Mouse (Mus musculus): ENCODE measurements around the gene Tex14.

Gene Tex14

GRCm38 (mm10) chr11:87571361-87571950 is 166.6 kb downstream of the Tex14 start:
- no peak for DNase-seq

- no peak for DNase-seq
These were observed 168.9 kb downstream of the Tex14 start for GRCm38 (mm10) chr11:87573751-87574150.

- no peak for DNase-seq
These were observed 169.8 kb downstream of the Tex14 start for GRCm38 (mm10) chr11:87574520-87575180.

GRCm38 (mm10) chr11:87577601-87578248 is 172.9 kb downstream of the Tex14 start:
- DNase-seq, result peak in 1 of 2 experiments; percentile 69

- peak in 1 of 2 experiments; percentile 62 for DNase-seq
These were observed 173.5 kb downstream of the Tex14 start for GRCm38 (mm10) chr11:87578249-87578962.

GRCm38 (mm10) chr11:87578963-87579601 is 174.2 kb downstream of the Tex14 start:
- DNase-seq, result no peak

- DNase-seq, result no peak
These were observed 174.8 kb downstream of the Tex14 start for GRCm38 (mm10) chr11:87579713-87580112.

- DNase-seq, result no peak
These were observed 175.7 kb downstream of the Tex14 start for GRCm38 (mm10) chr11:87580543-87581085.

GRCm38 (mm10) chr11:87581161-87581865 is 176.4 kb downstream of the Tex14 start:
- DNase-seq, result no peak

DNA sequence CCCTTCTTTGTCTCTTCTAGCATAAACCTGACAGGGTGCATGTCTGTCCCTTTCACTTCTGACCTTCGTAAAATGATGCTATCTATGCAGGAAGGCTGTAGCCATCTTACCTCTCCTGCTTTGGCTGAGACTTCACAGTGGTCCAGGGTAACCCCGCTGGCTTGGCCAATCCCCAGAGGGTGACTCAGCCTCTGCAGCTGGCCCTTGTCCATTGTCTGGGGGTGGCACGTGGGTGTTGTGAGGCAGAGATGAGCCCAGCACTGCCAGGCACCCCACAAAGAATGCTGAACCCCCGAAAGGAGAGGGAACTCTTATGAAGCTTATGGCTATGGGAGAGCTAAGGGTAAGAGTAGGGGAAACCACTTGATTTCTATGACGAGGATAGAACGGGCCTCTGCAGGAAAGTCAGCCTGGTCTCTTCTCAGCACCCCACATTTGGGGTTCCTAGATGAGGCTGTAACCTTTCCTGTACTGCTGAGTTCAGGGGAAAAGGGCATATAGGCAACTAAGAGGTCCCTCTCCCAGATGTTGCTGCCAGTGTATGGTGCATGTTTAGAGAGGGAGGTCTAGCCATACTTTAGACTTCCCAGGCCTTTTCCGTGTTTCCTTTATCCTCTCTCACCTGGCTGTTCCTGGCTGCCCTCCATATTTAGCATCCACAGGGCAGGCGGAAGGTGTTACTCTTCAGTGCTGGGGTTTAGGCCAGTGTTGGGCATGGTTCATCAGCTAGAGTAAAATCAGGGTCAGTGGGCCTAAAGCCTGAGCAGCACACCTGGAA is 177.3 kb downstream of the Tex14 start:
- DNase-seq, result no peak

- DNase-seq, result no peak
These were observed 178.6 kb downstream of the Tex14 start for GRCm38 (mm10) chr11:87583291-87584034.

DNA sequence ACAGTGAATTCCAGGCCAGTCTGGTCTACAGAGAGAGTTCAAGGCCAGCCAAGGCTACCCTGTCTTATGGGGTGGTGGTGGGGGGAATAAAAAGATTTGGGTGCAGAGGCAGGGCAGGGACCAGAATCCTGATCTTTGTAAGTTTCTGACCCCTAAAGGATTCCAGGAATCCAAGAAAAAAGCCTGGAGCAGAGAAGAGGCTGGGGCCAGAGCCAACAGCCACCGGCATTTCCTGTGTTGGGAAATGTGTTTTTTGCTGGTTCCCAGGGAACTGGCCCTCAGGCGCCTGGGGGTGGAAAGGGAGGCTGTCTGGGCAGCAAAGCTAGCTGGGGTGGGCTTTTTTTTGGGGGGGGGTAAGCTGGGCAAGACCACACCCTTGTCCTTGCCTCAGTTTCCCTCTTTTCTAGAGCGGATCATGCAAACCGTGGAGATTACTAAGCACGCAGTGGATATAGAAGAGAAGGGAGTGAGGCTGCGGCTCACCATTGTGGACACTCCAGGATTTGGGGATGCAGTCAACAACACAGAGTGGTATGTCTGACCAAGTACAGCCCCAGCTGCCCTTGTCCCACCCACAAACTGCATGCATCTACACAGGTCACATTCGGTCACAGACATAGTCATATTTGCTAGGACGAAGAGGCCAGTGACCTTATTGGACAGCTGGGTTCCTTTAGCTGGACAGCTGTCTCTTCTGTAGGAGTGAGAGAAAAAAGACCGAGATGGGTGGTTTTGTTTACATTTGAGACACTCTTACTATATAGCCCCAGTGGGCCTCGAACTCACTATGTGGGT is 180.0 kb downstream of the Tex14 start:
- DNase-seq, result no peak

DNA sequence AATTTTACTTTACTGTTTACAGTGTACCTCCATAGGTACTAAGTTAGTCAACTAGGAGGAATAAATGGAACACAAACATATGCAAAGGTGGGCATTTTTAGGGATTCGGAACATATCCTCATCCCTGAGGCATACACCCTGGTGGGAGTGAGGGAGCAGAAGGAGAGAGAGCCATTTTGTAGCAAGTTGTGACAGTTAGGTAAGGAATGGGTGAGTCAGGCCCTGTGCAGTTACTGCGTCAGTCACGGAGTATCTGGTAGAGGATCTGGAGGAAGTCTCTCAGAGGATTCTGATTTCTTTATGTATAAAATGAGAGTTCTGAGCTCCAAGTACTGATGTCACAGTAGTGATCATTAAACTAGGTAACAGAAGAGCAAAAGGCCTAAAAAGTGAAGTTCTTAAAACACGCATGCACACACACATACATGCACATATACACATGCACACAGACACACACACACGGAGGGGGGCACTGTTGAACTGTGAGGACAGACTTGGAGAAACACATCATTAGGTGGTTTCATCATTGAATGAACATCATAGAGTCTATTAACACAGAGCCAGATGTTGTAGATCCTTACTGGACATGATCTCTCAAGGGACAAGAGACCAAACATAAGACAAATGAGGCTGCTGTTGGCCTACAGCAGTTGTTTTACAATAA is 182.5 kb downstream of the Tex14 start:
- no peak for DNase-seq

DNA sequence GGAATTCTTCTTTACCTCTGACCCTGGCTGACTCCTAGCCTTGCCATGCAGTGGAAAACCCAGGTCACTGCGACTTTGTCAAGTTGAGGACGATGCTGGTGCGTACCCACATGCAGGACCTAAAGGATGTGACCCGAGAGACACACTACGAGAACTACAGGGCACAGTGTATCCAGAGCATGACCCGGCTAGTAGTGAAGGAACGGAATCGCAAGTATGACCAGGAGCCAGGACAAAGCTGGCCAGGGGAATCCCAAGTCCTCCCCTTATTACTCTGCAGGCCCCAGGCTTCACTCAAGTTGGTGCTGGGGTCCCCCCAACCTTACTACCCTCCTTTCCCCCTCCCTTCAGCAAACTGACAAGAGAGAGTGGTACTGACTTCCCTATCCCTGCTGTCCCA is 184.7 kb downstream of the Tex14 start:
- no peak for DNase-seq

GRCm38 (mm10) chr11:87590841-87591525 is 186.1 kb downstream of the Tex14 start:
- peak in 1 of 2 experiments; percentile 46 for DNase-seq

GRCm38 (mm10) chr11:87591526-87592353 is 186.9 kb downstream of the Tex14 start, which contains the start of gene Mtmr4:
Gene Mtmr4 (plus strand): TSS chr11:87592162.
- peak; percentile 99 to 100 for DNase-seq

- DNase-seq, result no peak
These were observed 187.5 kb downstream of the Tex14 start for GRCm38 (mm10) chr11:87592354-87592695.

Data from kidney, adult 8-10 months (tissue).